Mouse (Mus musculus) ES-E14 (cell line): ENCODE measurements around the gene Tmem266. TPM values are rescaled to one million over a fixed set of nuclear protein-coding genes. Genes with fewer than 3 reads are reported as not detected.

Experiments used
- DNase-seq: peaks from one replicate; pipeline ENCODE4 v3.0.0-alpha.2; 2013; ENCODE audit warnings: low read depth, low spot score
- H3K27ac ChIP-seq: 2 replicates; pipeline ENCODE4 v1.5.1; 2012; ENCODE audit warnings: low read depth, mild to moderate bottlenecking, low read length, moderate library complexity, mixed read lengths; ENCODE audit not compliant: poor library complexity, insufficient read depth, severe bottlenecking
- H3K36me3 ChIP-seq: 2 replicates; pipeline ENCODE4 v1.6.1; 2012; ENCODE audit warnings: mild to moderate bottlenecking, low read length, moderate library complexity, mixed read lengths; ENCODE audit not compliant: control insufficient read depth, poor library complexity, insufficient read depth, severe bottlenecking
- H3K4me1 ChIP-seq, 2 experiments: fragments of 150-350 bp in 1 of 2; sonication (generic) in 1 of 2; 2 replicates each; pipeline ENCODE4 v1.6.1; 2012; ENCODE audit warnings: low read length in 2 of 2, mild to moderate bottlenecking in 1 of 2, mixed read lengths in 1 of 2; ENCODE audit not compliant: control insufficient read depth in 2 of 2, insufficient read depth in 2 of 2, poor library complexity in 1 of 2
- H3K4me3 ChIP-seq, 2 experiments: fragments of 150-350 bp in 1 of 2; sonication (generic) in 1 of 2; 2 replicates each; pipeline ENCODE4 v1.5.1; 2012; ENCODE audit warnings: low read length in 2 of 2, low read depth in 1 of 2, mild to moderate bottlenecking in 1 of 2, mixed read lengths in 1 of 2; ENCODE audit not compliant: insufficient read depth in 1 of 2, poor library complexity in 1 of 2, severe bottlenecking in 1 of 2
- H3K9ac ChIP-seq: 2 replicates; pipeline ENCODE4 v1.6.1; 2012; ENCODE audit warnings: low read depth, mild to moderate bottlenecking, low read length, mixed read lengths; ENCODE audit not compliant: poor library complexity, insufficient read depth, severe bottlenecking
- H3K9me3 ChIP-seq: fragments of 150-350 bp; sonication (generic); 2 replicates; pipeline ENCODE4 v1.6.1; 2012; ENCODE audit warnings: low read depth, mild to moderate bottlenecking, low read length; ENCODE audit not compliant: control insufficient read depth, insufficient read depth
- CHD2 ChIP-seq: IDR thresholded peaks from 2 replicates; pipeline ENCODE4 v1.6.1; 2014; ENCODE audit warnings: mild to moderate bottlenecking, low read depth, low read length, inconsistent platforms
- HCFC1 ChIP-seq: IDR thresholded peaks from 2 replicates; pipeline ENCODE4 v1.6.1; 2012; ENCODE audit warnings: low read length, inconsistent platforms, borderline replicate concordance; ENCODE audit not compliant: insufficient read depth
- MAFK ChIP-seq: IDR thresholded peaks from 2 replicates; pipeline ENCODE4 v1.6.1; 2014; ENCODE audit warnings: mild to moderate bottlenecking, low read depth, low read length, inconsistent platforms; ENCODE audit not compliant: insufficient read depth
- ZC3H11A ChIP-seq: IDR thresholded peaks from 2 replicates; pipeline ENCODE4 v1.6.1; 2012; ENCODE audit warnings: low read depth, mild to moderate bottlenecking, inconsistent platforms, low read length, borderline replicate concordance
- ZNF384 ChIP-seq: IDR thresholded peaks from 2 replicates; pipeline ENCODE4 v1.6.1; 2012; ENCODE audit warnings: low read depth, low read length, inconsistent platforms
- in situ Hi-C, 2 experiments: fragments of 600-800 bp; cut with MboI; formaldehyde crosslinking; loops; one replicate each; pipeline ENCODE4 v1.15.1; 2025; ENCODE audit warnings: low sequenced_read_pairs in 2 of 2, inconsistent platforms in 1 of 2; ENCODE audit not compliant: unreplicated experiment in 2 of 2
- total RNA-seq: library from RNA; depleted of rRNA; stranded (reverse); fragments of 300-350 nt; gene quantifications from 2 replicates; pipeline ENCODE4 v1.2.3, GENCODE M21; 2012

Tmem266 gene
- total RNA-seq, 1 experiment, result 0.85 TPM

DNA sequence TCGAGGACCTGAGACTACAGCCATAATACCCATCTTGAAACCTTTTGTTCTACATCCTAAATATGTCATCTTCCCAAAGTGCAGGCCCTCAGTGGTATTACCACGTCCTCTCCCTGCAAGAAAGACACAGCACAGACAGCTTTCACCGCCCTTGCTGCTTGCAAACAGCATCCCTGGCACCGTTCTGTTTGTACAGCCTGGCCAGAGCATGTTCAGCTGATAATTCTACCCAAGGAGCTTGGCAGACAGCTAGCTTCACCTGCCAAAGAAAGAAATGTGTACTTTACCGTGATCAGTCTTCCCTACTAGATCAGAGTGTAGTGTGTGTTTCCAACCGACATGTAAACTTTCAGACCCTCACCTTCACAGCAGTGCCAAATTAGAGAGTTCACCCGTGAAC lies 45.2 kb downstream of the Tmem266 start:
- H3K36me3 ChIP-seq, result no peaks in the 10 kb centered on the region
- no peaks in the 10 kb centered on the region for H3K9me3 ChIP-seq
- H3K4me3 ChIP-seq, result no peak overlapping the region
- no peak overlapping the region for H3K9ac ChIP-seq
- no peaks in the 10 kb centered on the region for H3K4me1 ChIP-seq
- no peak for DNase-seq
- in situ Hi-C loops, result no loop called here
- no peak for TF ChIP-seq MAFK
- TF ChIP-seq CHD2, result no peak
- TF ChIP-seq HCFC1, result no peak
- TF ChIP-seq ZC3H11A, result no peak
- TF ChIP-seq ZNF384, result no peak
- no peak overlapping the region for H3K27ac ChIP-seq

DNA sequence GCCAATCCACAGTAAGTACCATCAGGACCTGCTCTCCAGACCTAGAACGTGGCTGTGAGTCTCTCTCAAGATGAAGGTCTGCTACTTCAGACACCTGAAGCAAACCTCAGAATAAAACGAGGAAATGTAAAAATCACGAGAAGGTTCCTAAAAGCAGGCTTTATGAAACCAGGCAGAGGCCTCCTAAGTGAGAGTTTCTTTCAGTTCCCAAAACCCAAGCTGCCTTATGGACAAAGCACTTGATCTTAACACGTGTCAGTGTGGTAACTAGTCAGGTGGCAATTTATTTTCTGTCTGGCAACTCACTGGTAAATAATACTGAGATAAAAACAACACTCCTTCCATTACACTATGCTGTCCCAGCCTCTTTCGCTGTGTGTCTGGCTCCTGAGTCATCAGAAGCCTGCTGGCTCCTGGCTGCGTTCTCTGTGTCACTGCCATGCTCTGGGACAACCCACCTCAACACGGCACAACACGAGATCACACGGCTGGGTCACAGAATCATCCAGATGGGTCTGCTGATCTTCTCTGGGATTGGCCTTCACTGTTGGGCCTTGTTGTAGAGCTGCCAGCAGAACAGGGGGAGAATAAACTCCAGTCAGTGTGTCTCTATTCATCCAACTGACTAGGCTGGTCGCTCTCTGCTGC lies 51.0 kb downstream of the Tmem266 start:
- no peak for TF ChIP-seq ZC3H11A
- TF ChIP-seq ZNF384, result no peak
- no peak for TF ChIP-seq HCFC1
- no peak for TF ChIP-seq CHD2
- TF ChIP-seq MAFK, result no peak
- no peaks in the 10 kb centered on the region for H3K9me3 ChIP-seq
- H3K36me3 ChIP-seq, result no peaks in the 10 kb centered on the region
- H3K4me3 ChIP-seq, result no peak overlapping the region
- in situ Hi-C loops, result no loop called here
- no peak for DNase-seq
- H3K9ac ChIP-seq, result no peak overlapping the region
- no peak overlapping the region for H3K27ac ChIP-seq
- no peaks in the 10 kb centered on the region for H3K4me1 ChIP-seq

DNA sequence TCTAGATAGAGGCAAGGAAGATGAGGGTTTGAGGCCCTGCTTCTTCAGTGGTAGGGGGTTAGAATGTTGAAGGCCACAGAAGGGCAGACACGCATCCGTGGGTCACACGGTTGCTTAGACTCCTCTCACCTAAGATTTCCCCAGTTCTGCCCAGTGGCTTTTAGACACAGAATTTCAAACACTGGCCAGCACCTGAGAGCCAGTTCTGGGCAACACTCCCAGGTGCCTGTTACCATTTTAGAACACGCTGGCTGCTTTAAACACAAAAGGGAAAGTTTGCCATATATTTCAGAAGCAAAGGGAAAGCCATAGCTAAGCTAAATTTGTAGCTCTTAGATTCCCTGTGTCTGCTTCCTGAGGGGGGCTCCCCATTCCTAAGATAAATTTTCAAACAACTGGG lies 54.7 kb downstream of the Tmem266 start:
- DNase-seq, result no peak
- H3K9me3 ChIP-seq, result no peaks in the 10 kb centered on the region
- in situ Hi-C loops, result no loop called here

DNA sequence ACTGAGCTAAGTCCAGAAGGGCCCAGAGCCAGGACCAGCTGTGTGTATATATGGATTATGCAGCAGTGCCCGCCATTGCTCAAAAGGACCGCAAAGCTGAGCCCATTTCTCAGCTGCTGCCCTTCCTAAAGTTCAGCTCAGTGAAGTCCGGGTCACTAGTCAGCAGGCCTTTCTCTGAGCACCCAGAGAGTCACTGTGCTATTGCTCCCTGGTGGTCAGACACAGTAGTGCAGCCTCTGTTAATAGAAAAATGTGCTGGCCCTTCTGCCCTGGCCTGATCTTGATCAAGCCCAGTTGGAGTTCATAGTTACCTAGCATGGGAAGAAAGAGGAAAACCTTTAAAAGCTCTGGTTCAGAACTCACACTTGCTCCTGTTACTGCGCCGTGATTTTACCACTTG lies 55.7 kb downstream of the Tmem266 start:
- H3K36me3 ChIP-seq, result no peaks in the 10 kb centered on the region
- in situ Hi-C loops, result no loop called here
- DNase-seq, result peak; percentile 75
- no peak overlapping the region for H3K9ac ChIP-seq
- 0 out of 2 replicates have a peak, but pooled peaks have one; percentile 8 for TF ChIP-seq ZC3H11A
- TF ChIP-seq MAFK, result no peak
- no peaks in the 10 kb centered on the region for H3K9me3 ChIP-seq
- H3K4me1 ChIP-seq, result no peaks in the 10 kb centered on the region
- H3K4me3 ChIP-seq, result no peak overlapping the region
- no peak overlapping the region for H3K27ac ChIP-seq

More for the DNA sequence above, 54.7 kb downstream of the Tmem266 start:
- Histone ChIP-seq H3K27ac (no peak overlapping the region), H3K4me1 (no peaks in the 10 kb centered on the region), H3K36me3 (no peaks in the 10 kb centered on the region), H3K4me3 (no peak overlapping the region), H3K9ac (no peak overlapping the region)
- TF ChIP-seq ZNF384 (no peak), CHD2 (no peak)

GRCm38 (mm10) chr9:55386117-55386516 lies 59.4 kb downstream of the Tmem266 start:
- no peaks in the 10 kb centered on the region for H3K36me3 ChIP-seq
- no peaks in the 10 kb centered on the region for H3K9me3 ChIP-seq
- no peak for DNase-seq
- no peak overlapping the region for H3K9ac ChIP-seq
- no peak overlapping the region for H3K4me3 ChIP-seq
- in situ Hi-C loops, result no loop called here
- H3K4me1 ChIP-seq, result no peaks in the 10 kb centered on the region
- TF ChIP-seq CHD2 (no peak), ZC3H11A (no peak), HCFC1 (no peak)
- H3K27ac ChIP-seq, result no peak overlapping the region
